Mouse (Mus musculus): Measurements from ENCODE around the gene Dmwd. TPM values are rescaled to one million over a fixed set of nuclear protein-coding genes. Genes with fewer than 3 reads are reported as not detected.

The Dmwd gene
- polyA plus RNA-seq, 1 experiment from 2014 or later = 28.7 TPM

GRCm38 (mm10) chr7:19077761-19078160 lies 1.7 kb downstream of the Dmwd start:
- no peak overlapping the region for H3K27ac ChIP-seq (ENCODE audit: low read length)
- no peaks in the 10 kb centered on the region for H3K27me3 ChIP-seq (ENCODE audit: control insufficient read depth, insufficient read depth, low read depth, low read length)
- H3K9me3 ChIP-seq (replicated peaks; ENCODE audit: control insufficient read depth, low read length, poor library complexity, severe bottlenecking) = no peaks in the 10 kb centered on the region
- no peak overlapping the region for H3K4me3 ChIP-seq (ENCODE audit: low read depth, low read length)
- peaks cover 34% of the 10 kb centered on the region for H3K36me3 ChIP-seq (ENCODE audit: control insufficient read depth, insufficient read depth, low read length)
- peak overlapping the region; percentile 95 for H3K4me2 ChIP-seq (ENCODE audit: low read length)
- H3K4me1 ChIP-seq (ENCODE audit: control insufficient read depth, insufficient read depth, low read length) = peaks cover 22% of the 10 kb centered on the region
- 75% methylated on average over 14 of the region's 14 CpGs for WGBS
- peak overlapping the region; percentile 98 for H3K9ac ChIP-seq (ENCODE audit: low read depth, low read length)
- no peak for ATAC-seq

- H3K4me1 ChIP-seq (ENCODE audit: control insufficient read depth, insufficient read depth, low read length) = peaks cover 22% of the 10 kb centered on the region
- H3K9me3 ChIP-seq (replicated peaks; ENCODE audit: control insufficient read depth, low read length, poor library complexity, severe bottlenecking) = no peaks in the 10 kb centered on the region
- no peak overlapping the region for H3K4me3 ChIP-seq (ENCODE audit: low read depth, low read length)
- H3K36me3 ChIP-seq (ENCODE audit: control insufficient read depth, insufficient read depth, low read length) = peaks cover 34% of the 10 kb centered on the region
- H3K27me3 ChIP-seq (ENCODE audit: control insufficient read depth, insufficient read depth, low read depth, low read length) = no peaks in the 10 kb centered on the region
- H3K27ac ChIP-seq (ENCODE audit: low read length) = no peak overlapping the region
- no peak overlapping the region for H3K4me2 ChIP-seq (ENCODE audit: low read length)
- WGBS = 80% methylated on average over 3 of the region's 3 CpGs
- ATAC-seq = no peak
- no peak overlapping the region for H3K9ac ChIP-seq (ENCODE audit: low read depth, low read length)
These were observed 2.7 kb downstream of the Dmwd start for GRCm38 (mm10) chr7:19078732-19079131.

DNA sequence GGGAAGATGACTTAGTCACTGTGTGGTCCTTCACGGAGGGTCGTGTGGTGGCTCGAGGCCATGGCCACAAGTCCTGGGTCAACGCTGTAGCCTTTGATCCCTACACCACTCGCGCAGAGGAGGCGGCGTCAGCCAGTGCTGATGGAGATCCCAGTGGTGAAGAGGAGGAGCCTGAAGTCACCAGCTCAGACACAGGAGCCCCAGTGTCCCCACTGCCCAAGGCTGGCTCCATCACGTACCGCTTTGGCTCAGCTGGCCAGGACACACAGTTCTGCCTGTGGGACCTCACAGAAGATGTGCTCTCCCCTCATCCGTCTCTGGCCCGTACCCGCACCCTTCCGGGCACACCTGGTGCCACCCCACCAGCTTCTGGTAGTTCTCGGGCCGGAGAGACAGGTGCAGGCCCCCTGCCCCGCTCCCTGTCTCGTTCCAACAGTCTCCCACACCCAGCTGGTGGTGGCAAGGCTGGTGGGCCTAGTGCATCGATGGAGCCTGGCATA lies 4.5 kb downstream of the Dmwd start:
- peaks cover 17% of the 10 kb centered on the region for H3K4me1 ChIP-seq (ENCODE audit: control insufficient read depth, insufficient read depth, low read length)
- no peak for ATAC-seq
- H3K27me3 ChIP-seq (ENCODE audit: control insufficient read depth, insufficient read depth, low read depth, low read length) = no peaks in the 10 kb centered on the region
- H3K4me3 ChIP-seq (ENCODE audit: low read depth, low read length) = no peak overlapping the region
- H3K27ac ChIP-seq (ENCODE audit: low read length) = no peak overlapping the region
- H3K4me2 ChIP-seq (ENCODE audit: low read length) = no peak overlapping the region
- peaks cover 34% of the 10 kb centered on the region for H3K36me3 ChIP-seq (ENCODE audit: control insufficient read depth, insufficient read depth, low read length)
- H3K9me3 ChIP-seq (replicated peaks; ENCODE audit: control insufficient read depth, low read length, poor library complexity, severe bottlenecking) = no peaks in the 10 kb centered on the region
- WGBS = 90% methylated on average over 19 of the region's 19 CpGs
- no peak overlapping the region for H3K9ac ChIP-seq (ENCODE audit: low read depth, low read length)

DNA sequence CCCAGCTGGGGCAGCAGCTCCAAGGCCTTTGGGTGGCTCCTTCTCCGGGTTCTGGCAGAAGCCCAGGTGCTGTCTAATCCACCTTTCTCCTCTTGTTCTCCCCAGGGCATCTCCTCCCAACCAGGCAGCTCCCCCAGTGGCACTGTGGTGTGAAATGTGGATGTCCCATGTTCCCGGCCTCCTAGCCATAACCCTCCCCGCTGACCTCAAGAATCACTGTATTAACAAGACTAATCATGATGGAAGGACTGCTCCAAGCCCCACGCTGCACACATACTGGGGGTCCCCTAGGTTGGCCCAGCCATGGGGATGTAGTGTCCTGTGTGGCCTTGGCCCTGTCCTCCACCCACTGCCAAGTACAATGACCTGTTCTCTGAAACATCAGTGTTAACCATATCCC lies 6.1 kb downstream of the Dmwd start:
- no peak overlapping the region for H3K27ac ChIP-seq (ENCODE audit: low read length)
- H3K27me3 ChIP-seq (ENCODE audit: control insufficient read depth, insufficient read depth, low read depth, low read length) = no peaks in the 10 kb centered on the region
- no peak for ATAC-seq
- 85% methylated on average over 4 of the region's 4 CpGs for WGBS
- peaks cover 34% of the 10 kb centered on the region for H3K36me3 ChIP-seq (ENCODE audit: control insufficient read depth, insufficient read depth, low read length)
- peaks cover 10% of the 10 kb centered on the region for H3K4me1 ChIP-seq (ENCODE audit: control insufficient read depth, insufficient read depth, low read length)
- H3K4me3 ChIP-seq (ENCODE audit: low read depth, low read length) = no peak overlapping the region
- H3K4me2 ChIP-seq (ENCODE audit: low read length) = no peak overlapping the region
- H3K9me3 ChIP-seq (replicated peaks; ENCODE audit: control insufficient read depth, low read length, poor library complexity, severe bottlenecking) = no peaks in the 10 kb centered on the region
- no peak overlapping the region for H3K9ac ChIP-seq (ENCODE audit: low read depth, low read length)

DNA sequence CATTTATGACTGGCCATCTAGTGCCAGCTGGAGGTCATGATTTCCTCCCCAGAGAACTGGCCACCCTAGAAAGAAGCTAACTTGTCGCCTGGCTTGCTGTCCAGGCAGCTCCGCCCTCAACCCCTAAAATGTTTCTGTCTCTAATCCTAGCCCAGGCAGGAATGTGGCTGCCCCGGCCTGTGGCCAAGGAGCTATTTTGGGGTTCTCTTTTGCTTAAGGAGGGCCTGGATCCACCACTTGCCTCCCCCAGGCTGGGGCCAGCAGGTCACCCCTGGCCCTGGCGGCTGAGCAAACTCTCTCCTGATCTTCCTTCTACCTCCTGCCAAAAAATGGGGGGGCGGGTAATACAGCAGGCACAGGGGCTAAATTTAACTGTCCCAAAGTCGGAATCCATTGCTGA lies 7.1 kb downstream of the Dmwd start:
- H3K4me1 ChIP-seq (ENCODE audit: control insufficient read depth, insufficient read depth, low read length) = peaks cover 1% of the 10 kb centered on the region; the same call in 1 of the 2 replicates
- H3K27ac ChIP-seq (ENCODE audit: low read length) = no peak overlapping the region
- WGBS = 60% methylated on average over 6 of the region's 6 CpGs
- H3K9me3 ChIP-seq (replicated peaks; ENCODE audit: control insufficient read depth, low read length, poor library complexity, severe bottlenecking) = no peaks in the 10 kb centered on the region
- no peak overlapping the region for H3K4me2 ChIP-seq (ENCODE audit: low read length)
- no peak for ATAC-seq
- H3K9ac ChIP-seq (ENCODE audit: low read depth, low read length) = no peak overlapping the region
- peaks cover 33% of the 10 kb centered on the region for H3K36me3 ChIP-seq (ENCODE audit: control insufficient read depth, insufficient read depth, low read length)
- H3K4me3 ChIP-seq (ENCODE audit: low read depth, low read length) = no peak overlapping the region
- no peaks in the 10 kb centered on the region for H3K27me3 ChIP-seq (ENCODE audit: control insufficient read depth, insufficient read depth, low read depth, low read length)

- H3K9ac ChIP-seq (ENCODE audit: low read depth, low read length) = no peak within 1 kb of the TSS
- no peaks in the 10 kb centered on the region for H3K27me3 ChIP-seq (ENCODE audit: control insufficient read depth, insufficient read depth, low read depth, low read length)
- ATAC-seq = 0 out of 2 replicates have a peak, but pooled peaks have one; percentile 6
These were observed 7.7 kb downstream of the Dmwd start, which contains the start of gene Dmpk for GRCm38 (mm10) chr7:19083701-19084100. Gene Dmpk, plus strand, starts transcription at chr7:19083849.

DNA sequence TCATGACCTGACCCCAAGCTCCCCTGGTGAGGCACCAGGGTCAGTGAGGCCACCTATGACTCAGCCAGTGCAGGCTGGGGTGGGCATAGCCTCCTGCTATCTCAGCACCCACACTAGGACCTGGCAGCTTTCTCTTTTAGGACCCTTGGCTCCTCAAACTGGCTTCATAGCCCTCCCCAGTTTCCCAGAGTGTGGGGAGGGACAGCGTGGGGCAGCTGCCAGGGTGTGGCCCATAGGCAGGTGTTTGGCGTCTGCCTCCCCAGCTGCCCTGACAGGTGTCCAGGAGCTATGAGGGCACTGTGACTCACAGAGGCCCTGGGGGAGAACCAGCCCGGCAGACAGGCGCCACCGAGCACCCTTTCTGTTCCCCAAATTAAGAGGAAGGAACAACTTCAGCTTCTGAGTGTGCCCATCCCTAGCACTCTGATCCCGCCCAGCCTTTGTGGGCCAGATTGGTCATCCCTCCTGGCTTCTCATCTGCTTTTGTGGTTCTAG lies 8.3 kb downstream of the Dmwd start:
- Histone ChIP-seq H3K27me3 (ENCODE audit: control insufficient read depth, insufficient read depth, low read depth, low read length) (no peaks in the 10 kb centered on the region), H3K4me3 (ENCODE audit: low read depth, low read length) (no peak overlapping the region), H3K4me2 (ENCODE audit: low read length) (no peak overlapping the region), H3K27ac (ENCODE audit: low read length) (no peak overlapping the region), H3K36me3 (ENCODE audit: control insufficient read depth, insufficient read depth, low read length) (peaks cover 28% of the 10 kb centered on the region), H3K9ac (ENCODE audit: low read depth, low read length) (no peak overlapping the region), H3K4me1 (ENCODE audit: control insufficient read depth, insufficient read depth, low read length) (no peaks in the 10 kb centered on the region), H3K9me3 (replicated peaks; ENCODE audit: control insufficient read depth, low read length, poor library complexity, severe bottlenecking) (no peaks in the 10 kb centered on the region)
- 83% methylated on average over 6 of the region's 6 CpGs for WGBS
- ATAC-seq = no peak

More at GRCm38 (mm10) chr7:19083701-19084100, 7.7 kb downstream of the Dmwd start, which contains the start of gene Dmpk:
- no peaks in the 10 kb centered on the region for H3K4me1 ChIP-seq (ENCODE audit: control insufficient read depth, insufficient read depth, low read length)
- no peaks in the 10 kb centered on the region for H3K9me3 ChIP-seq (replicated peaks; ENCODE audit: control insufficient read depth, low read length, poor library complexity, severe bottlenecking)
- 49% methylated on average over 10 of the region's 10 CpGs for WGBS
- H3K36me3 ChIP-seq (ENCODE audit: control insufficient read depth, insufficient read depth, low read length) = peaks cover 28% of the 10 kb centered on the region
- no peak within 1 kb of the TSS for H3K4me3 ChIP-seq (ENCODE audit: low read depth, low read length)
- no peak within 1 kb of the TSS for H3K4me2 ChIP-seq (ENCODE audit: low read length)
- no peak within 1 kb of the TSS for H3K27ac ChIP-seq (ENCODE audit: low read length)

DNA sequence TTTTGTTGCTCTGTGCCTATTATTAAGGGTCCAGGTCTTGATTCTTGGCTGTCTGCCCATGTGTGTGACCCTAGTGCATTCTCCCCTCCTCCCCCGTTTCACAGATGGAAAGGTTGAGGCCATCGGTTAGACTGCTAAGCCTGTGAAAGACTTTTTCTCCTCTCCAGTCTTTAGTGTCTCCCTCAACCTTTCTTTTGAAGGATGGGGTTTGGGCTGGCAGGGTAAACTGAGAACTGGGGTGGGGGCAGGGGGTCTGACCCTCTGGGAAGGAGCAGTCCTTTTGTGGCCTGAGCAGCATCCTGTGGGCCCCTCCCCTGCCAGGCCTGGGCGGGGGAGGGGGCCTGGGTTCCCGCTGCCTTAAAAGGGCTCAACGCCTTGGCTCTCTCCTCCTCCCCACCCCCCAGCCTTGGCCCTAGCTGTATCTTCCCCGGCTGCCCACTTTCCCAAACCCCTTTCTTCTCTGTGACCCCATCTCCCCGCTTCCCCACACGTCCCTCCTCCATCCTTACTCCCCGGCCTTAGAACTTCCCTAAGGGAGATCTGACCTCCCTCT lies 9.0 kb downstream of the Dmwd start:
- no peak for ATAC-seq
- H3K27me3 ChIP-seq (ENCODE audit: control insufficient read depth, insufficient read depth, low read depth, low read length) = no peaks in the 10 kb centered on the region
- H3K9me3 ChIP-seq (replicated peaks; ENCODE audit: control insufficient read depth, low read length, poor library complexity, severe bottlenecking) = no peaks in the 10 kb centered on the region
- no peak overlapping the region for H3K27ac ChIP-seq (ENCODE audit: low read length)
- no peak overlapping the region for H3K4me3 ChIP-seq (ENCODE audit: low read depth, low read length)
- H3K4me1 ChIP-seq (ENCODE audit: control insufficient read depth, insufficient read depth, low read length) = no peaks in the 10 kb centered on the region
- peaks cover 28% of the 10 kb centered on the region for H3K36me3 ChIP-seq (ENCODE audit: control insufficient read depth, insufficient read depth, low read length)
- 24% methylated on average over 9 of the region's 9 CpGs for WGBS
- H3K4me2 ChIP-seq (ENCODE audit: low read length) = no peak overlapping the region
- no peak overlapping the region for H3K9ac ChIP-seq (ENCODE audit: low read depth, low read length)

DNA sequence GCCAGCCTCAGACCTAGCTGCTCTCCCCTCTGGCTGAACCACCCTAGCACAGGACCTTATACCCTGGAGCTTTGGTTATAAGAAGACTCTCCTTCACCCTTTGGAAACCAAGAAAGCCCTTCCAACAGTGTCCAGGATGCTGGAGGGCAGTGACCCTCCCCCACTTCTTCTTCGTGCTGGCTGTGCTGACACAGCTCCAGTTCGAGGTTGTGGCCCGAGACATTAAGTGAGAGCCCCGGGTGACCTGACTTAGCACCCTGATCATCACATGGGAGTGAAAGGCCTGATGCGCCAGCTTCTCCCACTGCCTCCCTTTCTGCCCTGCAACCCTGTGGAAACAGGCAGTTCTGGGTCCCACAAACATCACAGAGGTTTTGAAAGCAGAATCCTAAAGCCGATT lies 9.5 kb downstream of the Dmwd start:
- Histone ChIP-seq H3K4me2 (ENCODE audit: low read length) (no peak overlapping the region), H3K36me3 (ENCODE audit: control insufficient read depth, insufficient read depth, low read length) (peaks cover 26% of the 10 kb centered on the region), H3K27ac (ENCODE audit: low read length) (no peak overlapping the region), H3K27me3 (ENCODE audit: control insufficient read depth, insufficient read depth, low read depth, low read length) (no peaks in the 10 kb centered on the region), H3K4me1 (ENCODE audit: control insufficient read depth, insufficient read depth, low read length) (no peaks in the 10 kb centered on the region), H3K9ac (ENCODE audit: low read depth, low read length) (no peak overlapping the region), H3K9me3 (replicated peaks; ENCODE audit: control insufficient read depth, low read length, poor library complexity, severe bottlenecking) (no peaks in the 10 kb centered on the region), H3K4me3 (ENCODE audit: low read depth, low read length) (no peak overlapping the region)
- 14% methylated on average over 6 of the region's 6 CpGs for WGBS
- ATAC-seq = no peak
